Mouse (Mus musculus) spleen, embryonic (tissue): Measurements from ENCODE around the gene Rorb.

Experiments
- CTCF ChIA-PET: fragments of 350-600 bp; sonication (Branson Sonifier 250); formaldehyde crosslinking; loops from one replicate; lab custom pipeline; 2022; lab: Charles Lee

Rorb gene

GRCm38 (mm10) chr19:19110793-19111427 lies at the start of gene Rorb:
TSS of gene Rorb (minus strand) at chr19:19111196.
- CTCF ChIA-PET = no interaction called here

- CTCF ChIA-PET = no interaction called here
Measured at GRCm38 (mm10) chr19:19148847-19149246, 37.9 kb upstream of the Rorb start.

GRCm38 (mm10) chr19:19144447-19144846 lies 33.5 kb upstream of the Rorb start:
- CTCF ChIA-PET = no interaction called here

GRCm38 (mm10) chr19:19136856-19137255 lies 25.9 kb upstream of the Rorb start:
- CTCF ChIA-PET = no interaction called here

- CTCF ChIA-PET = no interaction called here
Measured at GRCm38 (mm10) chr19:19135838-19136237, 24.8 kb upstream of the Rorb start.

GRCm38 (mm10) chr19:19122324-19122723 lies 11.3 kb upstream of the Rorb start:
- CTCF ChIA-PET = no interaction called here

- CTCF ChIA-PET = no interaction called here
Measured at GRCm38 (mm10) chr19:19112180-19112579, 1.2 kb upstream of the Rorb start.

- CTCF ChIA-PET = no interaction called here
Measured at GRCm38 (mm10) chr19:19111428-19112170, 603 bp upstream of the Rorb start.

- CTCF ChIA-PET = no interaction called here
Measured at GRCm38 (mm10) chr19:19110011-19110768, 806 bp downstream of the Rorb start.

GRCm38 (mm10) chr19:19108596-19109381 lies 2.2 kb downstream of the Rorb start:
- CTCF ChIA-PET = no interaction called here

GRCm38 (mm10) chr19:19104581-19104980 lies 6.4 kb downstream of the Rorb start:
- CTCF ChIA-PET = no interaction called here

- CTCF ChIA-PET = no interaction called here
Measured at GRCm38 (mm10) chr19:19097149-19097548, 13.8 kb downstream of the Rorb start.

- CTCF ChIA-PET = no interaction called here
Measured at GRCm38 (mm10) chr19:19089427-19089826, 21.6 kb downstream of the Rorb start.

- CTCF ChIA-PET = no interaction called here
Measured at GRCm38 (mm10) chr19:19077880-19078279, 33.1 kb downstream of the Rorb start.

- CTCF ChIA-PET = no interaction called here
Measured at GRCm38 (mm10) chr19:19074756-19075155, 36.2 kb downstream of the Rorb start.

- CTCF ChIA-PET = no interaction called here
Measured at GRCm38 (mm10) chr19:19058710-19059398, 52.1 kb downstream of the Rorb start.

GRCm38 (mm10) chr19:19058201-19058600 lies 52.8 kb downstream of the Rorb start:
- CTCF ChIA-PET = no interaction called here

- CTCF ChIA-PET = no interaction called here
Measured at GRCm38 (mm10) chr19:19043138-19043537, 67.9 kb downstream of the Rorb start.

- CTCF ChIA-PET = no interaction called here
Measured at GRCm38 (mm10) chr19:19040800-19041199, 70.2 kb downstream of the Rorb start.

- CTCF ChIA-PET = no interaction called here
Measured at GRCm38 (mm10) chr19:19034482-19035315, 76.3 kb downstream of the Rorb start.
